Mouse (Mus musculus) lung, adult 2 months (tissue): ENCODE results near the gene Casp6.

ENCODE experiments used
- CTCF ChIP-seq: fragments of 200-500 bp; IDR thresholded peaks from 2 replicates; pipeline ENCODE4 v1.5.1; 2011; ENCODE audit warnings: mild to moderate bottlenecking, low read length, control low read depth; ENCODE audit not compliant: insufficient read depth
- POLR2A ChIP-seq: fragments of 200-500 bp; IDR thresholded peaks from 2 replicates; pipeline ENCODE4 v1.6.1; 2011; ENCODE audit warnings: low read depth, mild to moderate bottlenecking, control low read depth, low read length, borderline replicate concordance; ENCODE audit errors: extremely low read depth

GRCm38 (mm10) chr3:129925861-129926260 is 24.6 kb downstream of the Casp6 start:
- TF ChIP-seq POLR2A, result no peak
- TF ChIP-seq CTCF, result no peak
